Mouse (Mus musculus): ENCODE data around the gene Ccpg1os. TPM values are rescaled to one million over a fixed set of nuclear protein-coding genes. Genes with fewer than 3 reads are reported as not detected.

Ccpg1os gene
- polyA plus RNA-seq, 1 experiment from 2014 or later = 4.8 TPM

- no peaks in the 10 kb centered on the region for H3K36me3 ChIP-seq (replicated peaks; ENCODE audit: insufficient read depth, low read length)
- no peaks in the 10 kb centered on the region for H3K9me3 ChIP-seq (ENCODE audit: low read length)
- no peaks in the 10 kb centered on the region for H3K4me1 ChIP-seq (ENCODE audit: insufficient read depth)
- no peak overlapping the region for H3K4me3 ChIP-seq (ENCODE audit: low read depth, low read length)
- H3K9ac ChIP-seq (replicated peaks) = no peak overlapping the region
- H3K27ac ChIP-seq (ENCODE audit: low read depth) = peak overlapping the region; percentile 44; the same call in 1 of the 2 replicates
- TF ChIP-seq EP300 (IDR thresholded peaks at IDR 0.05; ENCODE audit: low read depth) = no peak
- H3K27me3 ChIP-seq (ENCODE audit: insufficient read depth, low read length) = no peaks in the 10 kb centered on the region
- ATAC-seq (no peak), DNase-seq (peak; percentile 21)
- H3K4me2 ChIP-seq (ENCODE audit: low read depth, low read length) = 0 out of 2 replicates have a peak overlapping the region, but pooled peaks have one; percentile 6
- 64% methylated on average over 5 of the region's 5 CpGs for WGBS (ENCODE audit: insufficient replicate concordance)
Measured at GRCm38 (mm10) chr9:72974734-72975133, 10.4 kb downstream of the Ccpg1os start.

DNA sequence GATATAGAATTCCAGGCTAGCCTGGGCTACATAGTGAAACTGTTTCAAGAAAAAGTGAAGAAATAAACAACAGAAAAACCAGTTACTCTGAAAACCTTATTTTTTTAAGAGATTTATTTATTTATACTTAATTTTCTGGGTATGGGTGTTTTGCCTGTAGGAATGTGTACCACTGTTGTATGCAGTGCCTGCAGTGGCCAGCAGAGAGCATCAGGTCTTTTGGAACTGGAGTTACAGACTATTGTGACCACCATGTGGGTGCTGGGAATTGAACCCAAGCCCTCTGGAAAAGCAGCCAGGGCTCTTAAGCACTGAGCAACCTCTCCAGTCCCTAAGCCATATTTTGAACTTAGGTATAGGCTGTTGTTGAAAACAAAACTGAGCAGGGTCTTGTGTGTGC is 12.2 kb downstream of the Ccpg1os start:
- no peak overlapping the region for H3K4me3 ChIP-seq (ENCODE audit: low read depth, low read length)
- H3K4me1 ChIP-seq (ENCODE audit: insufficient read depth) = peaks cover 4% of the 10 kb centered on the region; the same call in 1 of the 2 replicates
- H3K27me3 ChIP-seq (ENCODE audit: insufficient read depth, low read length) = no peaks in the 10 kb centered on the region
- H3K27ac ChIP-seq (ENCODE audit: low read depth) = no peak overlapping the region
- H3K9me3 ChIP-seq (ENCODE audit: low read length) = no peaks in the 10 kb centered on the region
- ATAC-seq (no peak), DNase-seq (no peak)
- H3K9ac ChIP-seq (replicated peaks) = no peak overlapping the region
- TF ChIP-seq EP300 (IDR thresholded peaks at IDR 0.05; ENCODE audit: low read depth) = no peak
- no peak for TF ChIP-seq CTCF (IDR thresholded peaks at IDR 0.05; ENCODE audit: low read depth)
- H3K4me2 ChIP-seq (ENCODE audit: low read depth, low read length) = no peak overlapping the region
- H3K36me3 ChIP-seq (replicated peaks; ENCODE audit: insufficient read depth, low read length) = no peaks in the 10 kb centered on the region

DNA sequence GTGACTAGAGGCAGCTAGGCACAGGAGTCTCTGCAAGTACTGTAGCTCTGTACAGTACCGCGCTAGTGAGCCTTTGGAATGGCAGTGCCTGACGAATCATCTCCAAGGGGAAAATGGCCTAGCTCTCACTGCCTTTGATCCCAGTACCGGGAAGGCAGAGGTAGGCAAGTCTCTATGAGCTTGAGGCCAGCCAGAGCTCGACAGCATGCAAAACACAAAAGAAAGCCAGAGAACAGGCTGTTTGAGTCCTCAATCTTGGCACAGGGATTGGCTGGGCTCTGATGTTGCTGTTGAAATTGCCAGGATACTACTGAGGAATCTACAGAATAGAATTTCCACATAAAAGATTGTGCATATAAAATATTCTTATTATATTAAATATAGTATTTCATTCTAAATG is 12.7 kb downstream of the Ccpg1os start:
- no peak for DNase-seq
- Histone ChIP-seq H3K4me2 (ENCODE audit: low read depth, low read length) (no peak overlapping the region), H3K9me3 (ENCODE audit: low read length) (no peaks in the 10 kb centered on the region), H3K27ac (ENCODE audit: low read depth) (no peak overlapping the region), H3K36me3 (replicated peaks; ENCODE audit: insufficient read depth, low read length) (no peaks in the 10 kb centered on the region), H3K4me3 (ENCODE audit: low read depth, low read length) (no peak overlapping the region), H3K27me3 (ENCODE audit: insufficient read depth, low read length) (no peaks in the 10 kb centered on the region), H3K4me1 (ENCODE audit: insufficient read depth) (peaks cover 6% of the 10 kb centered on the region; the same call in 1 of the 2 replicates), H3K9ac (replicated peaks) (no peak overlapping the region)
- 84% methylated on average over 5 of the region's 5 CpGs for WGBS (ENCODE audit: insufficient replicate concordance)
- ATAC-seq = no peak
- no peak for TF ChIP-seq CTCF (IDR thresholded peaks at IDR 0.05; ENCODE audit: low read depth)
- TF ChIP-seq EP300 (IDR thresholded peaks at IDR 0.05; ENCODE audit: low read depth) = no peak

DNA sequence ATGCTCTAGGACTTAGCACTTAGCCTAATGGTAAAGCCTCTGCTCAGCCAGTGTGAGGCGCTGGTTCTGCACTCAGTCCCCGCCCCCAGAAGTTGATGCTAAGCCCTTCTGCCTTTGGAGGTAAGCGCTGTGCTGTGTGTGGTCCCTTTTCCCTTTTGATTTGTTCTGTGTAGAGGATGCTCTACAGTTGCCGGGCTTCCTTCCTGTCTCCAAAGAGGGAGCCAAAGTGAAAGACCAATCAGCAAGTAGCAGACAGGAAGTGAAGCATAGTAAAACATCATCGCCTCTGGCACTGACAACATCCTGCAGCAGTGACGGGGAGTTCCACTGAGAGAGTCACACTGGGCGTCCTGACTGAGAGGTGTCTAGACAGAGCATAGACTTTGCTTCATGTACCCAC is 15.3 kb downstream of the Ccpg1os start:
- TF ChIP-seq EP300 (IDR thresholded peaks at IDR 0.05; ENCODE audit: low read depth) (no peak), CTCF (IDR thresholded peaks at IDR 0.05; ENCODE audit: low read depth) (peak; percentile 32)
- DNase-seq (peak; percentile 18), ATAC-seq (peak; percentile 20; the same call in 1 of the 2 replicates)
- Histone ChIP-seq H3K9ac (replicated peaks) (no peak overlapping the region), H3K27me3 (ENCODE audit: insufficient read depth, low read length) (no peaks in the 10 kb centered on the region), H3K4me3 (ENCODE audit: low read depth, low read length) (no peak overlapping the region), H3K27ac (ENCODE audit: low read depth) (no peak overlapping the region), H3K36me3 (replicated peaks; ENCODE audit: insufficient read depth, low read length) (no peaks in the 10 kb centered on the region), H3K4me1 (ENCODE audit: insufficient read depth) (peaks cover 8% of the 10 kb centered on the region), H3K4me2 (ENCODE audit: low read depth, low read length) (no peak overlapping the region), H3K9me3 (ENCODE audit: low read length) (no peaks in the 10 kb centered on the region)
- WGBS (ENCODE audit: insufficient replicate concordance) = 59% methylated on average over 7 of the region's 7 CpGs

DNA sequence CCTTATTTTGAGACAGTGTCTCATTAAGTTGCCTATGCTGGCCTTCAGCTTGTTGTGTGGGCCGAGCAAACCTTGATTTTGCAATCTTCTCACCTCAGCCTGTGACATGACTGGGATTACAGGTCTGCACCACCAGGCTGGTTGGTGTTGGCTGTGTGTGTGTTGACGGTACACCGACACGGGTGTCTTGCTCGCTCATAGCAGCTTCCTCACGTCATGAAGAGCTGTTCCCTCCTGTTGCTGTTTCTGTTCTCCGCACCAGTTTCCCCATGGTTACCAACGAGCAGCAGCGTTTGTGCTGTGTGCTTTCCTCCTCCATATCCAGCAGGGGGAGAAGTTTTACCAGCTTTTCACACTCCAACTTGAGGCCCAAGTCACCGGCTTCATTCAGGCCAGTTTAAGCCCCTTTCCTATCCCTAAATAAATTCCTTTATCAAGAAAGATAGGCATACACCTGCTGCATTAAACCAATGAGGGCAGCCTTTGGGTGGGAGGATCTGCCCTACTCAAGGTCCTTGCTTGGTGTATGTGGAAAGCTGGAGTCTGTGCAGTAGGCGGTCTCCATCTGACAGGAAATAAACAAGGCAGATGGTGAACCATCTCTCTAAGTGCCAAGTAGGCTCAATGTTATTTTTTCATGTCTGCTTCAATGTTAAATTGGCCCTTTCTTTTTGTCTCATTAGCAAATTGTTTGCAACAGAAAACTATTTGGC is 16.7 kb downstream of the Ccpg1os start:
- Histone ChIP-seq H3K9me3 (ENCODE audit: low read length) (no peaks in the 10 kb centered on the region), H3K27ac (ENCODE audit: low read depth) (peak overlapping the region; percentile 61), H3K36me3 (replicated peaks; ENCODE audit: insufficient read depth, low read length) (no peaks in the 10 kb centered on the region), H3K4me2 (ENCODE audit: low read depth, low read length) (peak overlapping the region; percentile 61), H3K4me3 (ENCODE audit: low read depth, low read length) (no peak overlapping the region), H3K4me1 (ENCODE audit: insufficient read depth) (peaks cover 8% of the 10 kb centered on the region), H3K27me3 (ENCODE audit: insufficient read depth, low read length) (no peaks in the 10 kb centered on the region), H3K9ac (replicated peaks) (no peak overlapping the region)
- 15% methylated on average over 11 of the region's 11 CpGs for WGBS (ENCODE audit: insufficient replicate concordance)
- TF ChIP-seq CTCF (IDR thresholded peaks at IDR 0.05; ENCODE audit: low read depth) (peak; percentile 79), EP300 (IDR thresholded peaks at IDR 0.05; ENCODE audit: low read depth) (no peak)
- ATAC-seq (peak; percentile 79), DNase-seq (peak; percentile 55)

DNA sequence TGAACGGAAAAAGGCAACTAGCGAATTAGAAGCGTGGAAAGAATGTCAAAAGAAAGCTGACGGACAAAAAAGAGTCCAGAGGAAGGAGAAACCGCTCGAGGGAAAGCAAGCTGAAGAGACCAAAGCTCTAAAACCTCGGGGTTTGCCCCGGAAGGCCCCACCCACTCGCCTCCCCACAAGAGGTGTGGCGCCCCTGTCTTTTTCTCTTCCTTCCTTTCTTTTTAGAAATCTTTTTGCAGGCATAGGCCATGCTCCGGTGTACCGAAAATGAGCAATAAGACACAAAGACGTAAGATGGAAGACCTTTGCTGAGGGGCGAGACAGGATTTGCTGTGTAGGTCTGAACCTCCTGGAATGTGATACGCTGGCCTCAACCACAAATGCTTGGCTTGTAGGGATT is 23.2 kb downstream of the Ccpg1os start:
- no peaks in the 10 kb centered on the region for H3K27me3 ChIP-seq (ENCODE audit: insufficient read depth, low read length)
- H3K4me2 ChIP-seq (ENCODE audit: low read depth, low read length) = peak overlapping the region; percentile 47
- ATAC-seq = no peak
- H3K4me3 ChIP-seq (ENCODE audit: low read depth, low read length) = no peak overlapping the region
- H3K9me3 ChIP-seq (ENCODE audit: low read length) = no peaks in the 10 kb centered on the region
- 56% methylated on average over 15 of the region's 15 CpGs for WGBS (ENCODE audit: insufficient replicate concordance)
- no peak for DNase-seq
- peaks cover 11% of the 10 kb centered on the region; the same call in 1 of the 2 replicates for H3K4me1 ChIP-seq (ENCODE audit: insufficient read depth)
- TF ChIP-seq EP300 (IDR thresholded peaks at IDR 0.05; ENCODE audit: low read depth) = no peak
- TF ChIP-seq CTCF (IDR thresholded peaks at IDR 0.05; ENCODE audit: low read depth) = no peak
- H3K27ac ChIP-seq (ENCODE audit: low read depth) = no peak overlapping the region
- H3K36me3 ChIP-seq (replicated peaks; ENCODE audit: insufficient read depth, low read length) = no peaks in the 10 kb centered on the region
- H3K9ac ChIP-seq (replicated peaks) = no peak overlapping the region

Measured in liver, postnatal 0 days (tissue).